Mouse (Mus musculus): ENCODE results near the gene Tmem119. TPM values are rescaled to one million over a fixed set of nuclear protein-coding genes. Genes with fewer than 3 reads are reported as not detected.

Tmem119 gene
- polyA plus RNA-seq, 1 experiment, result 13.5 TPM

- peaks cover 33% of the 10 kb centered on the region for H3K36me3 ChIP-seq (ENCODE audit: control insufficient read depth, insufficient read depth, low read length)
- H3K4me1 ChIP-seq (ENCODE audit: control insufficient read depth, insufficient read depth, insufficient read length, low read length), result peaks cover 12% of the 10 kb centered on the region; the same call in 1 of the 2 replicates
- peak overlapping the region; percentile 62 for H3K27ac ChIP-seq (ENCODE audit: insufficient read depth, low read depth, low read length)
- 69% methylated on average over 15 of the region's 15 CpGs for WGBS
- TF ChIP-seq CTCF (IDR thresholded peaks at IDR 0.05; ENCODE audit: extremely low read depth, insufficient read length, insufficient replicate concordance, low read depth, low read length) (no peak), POLR2A (IDR thresholded peaks at IDR 0.05; ENCODE audit: low read depth, low read length) (no peak)
- H3K4me3 ChIP-seq (ENCODE audit: low read depth, low read length), result no peak overlapping the region
- H3K27me3 ChIP-seq (ENCODE audit: control insufficient read depth, insufficient read depth, low read length), result no peaks in the 10 kb centered on the region
Measured at GRCm38 (mm10) chr5:113776128-113776895, 24.0 kb downstream of the Tmem119 start.

- Histone ChIP-seq H3K36me3 (ENCODE audit: control insufficient read depth, insufficient read depth, low read length) (peaks cover 33% of the 10 kb centered on the region), H3K27me3 (ENCODE audit: control insufficient read depth, insufficient read depth, low read length) (no peaks in the 10 kb centered on the region), H3K27ac (ENCODE audit: insufficient read depth, low read depth, low read length) (no peak overlapping the region), H3K4me1 (ENCODE audit: control insufficient read depth, insufficient read depth, insufficient read length, low read length) (peaks cover 12% of the 10 kb centered on the region; the same call in 1 of the 2 replicates), H3K4me3 (ENCODE audit: low read depth, low read length) (no peak overlapping the region)
- WGBS, result 91% methylated on average over 10 of the region's 10 CpGs
- TF ChIP-seq POLR2A (IDR thresholded peaks at IDR 0.05; ENCODE audit: low read depth, low read length) (no peak), CTCF (IDR thresholded peaks at IDR 0.05; ENCODE audit: extremely low read depth, insufficient read length, insufficient replicate concordance, low read depth, low read length) (no peak)
Measured at GRCm38 (mm10) chr5:113775585-113775984, 24.7 kb downstream of the Tmem119 start.

- Histone ChIP-seq H3K27me3 (ENCODE audit: control insufficient read depth, insufficient read depth, low read length) (no peaks in the 10 kb centered on the region), H3K36me3 (ENCODE audit: control insufficient read depth, insufficient read depth, low read length) (peaks cover 33% of the 10 kb centered on the region), H3K4me1 (ENCODE audit: control insufficient read depth, insufficient read depth, insufficient read length, low read length) (peaks cover 12% of the 10 kb centered on the region; the same call in 1 of the 2 replicates), H3K4me3 (ENCODE audit: low read depth, low read length) (peak overlapping the region; percentile 89), H3K27ac (ENCODE audit: insufficient read depth, low read depth, low read length) (no peak overlapping the region)
- under 1% methylated on average over 7 of the region's 7 CpGs for WGBS
- no peak for TF ChIP-seq POLR2A (IDR thresholded peaks at IDR 0.05; ENCODE audit: low read depth, low read length)
- peak; percentile 98 for TF ChIP-seq CTCF (IDR thresholded peaks at IDR 0.05; ENCODE audit: extremely low read depth, insufficient read length, insufficient replicate concordance, low read depth, low read length)
Measured at GRCm38 (mm10) chr5:113773664-113774063, 26.7 kb downstream of the Tmem119 start.

GRCm38 (mm10) chr5:113772905-113773519 is 27.3 kb downstream of the Tmem119 start:
- Histone ChIP-seq H3K4me3 (ENCODE audit: low read depth, low read length) (peak overlapping the region; percentile 89), H3K4me1 (ENCODE audit: control insufficient read depth, insufficient read depth, insufficient read length, low read length) (peaks cover 12% of the 10 kb centered on the region; the same call in 1 of the 2 replicates), H3K27ac (ENCODE audit: insufficient read depth, low read depth, low read length) (peak overlapping the region; percentile 13; the same call in 1 of the 2 replicates), H3K36me3 (ENCODE audit: control insufficient read depth, insufficient read depth, low read length) (peaks cover 30% of the 10 kb centered on the region), H3K27me3 (ENCODE audit: control insufficient read depth, insufficient read depth, low read length) (no peaks in the 10 kb centered on the region)
- no peak for TF ChIP-seq POLR2A (IDR thresholded peaks at IDR 0.05; ENCODE audit: low read depth, low read length)
- no peak for TF ChIP-seq CTCF (IDR thresholded peaks at IDR 0.05; ENCODE audit: extremely low read depth, insufficient read length, insufficient replicate concordance, low read depth, low read length)
- under 1% methylated on average over 38 of the region's 38 CpGs for WGBS

GRCm38 (mm10) chr5:113772450-113772895 is 27.8 kb downstream of the Tmem119 start, which contains the start of the genes Sart3 and Iscu:
TSS of gene Sart3 (minus strand) at chr5:113772510.
TSS of gene Iscu (plus strand) at chr5:113772748.
- Histone ChIP-seq H3K4me3 (ENCODE audit: low read depth, low read length) (peak within 1 kb of the TSS; percentile 89), H3K36me3 (ENCODE audit: control insufficient read depth, insufficient read depth, low read length) (peaks cover 28% of the 10 kb centered on the region), H3K4me1 (ENCODE audit: control insufficient read depth, insufficient read depth, insufficient read length, low read length) (peaks cover 12% of the 10 kb centered on the region; the same call in 1 of the 2 replicates), H3K27me3 (ENCODE audit: control insufficient read depth, insufficient read depth, low read length) (no peaks in the 10 kb centered on the region), H3K27ac (ENCODE audit: insufficient read depth, low read depth, low read length) (peak within 1 kb of the TSS; percentile 94)
- TF ChIP-seq CTCF (IDR thresholded peaks at IDR 0.05; ENCODE audit: extremely low read depth, insufficient read length, insufficient replicate concordance, low read depth, low read length) (no peak), POLR2A (IDR thresholded peaks at IDR 0.05; ENCODE audit: low read depth, low read length) (peak; percentile 56; the same call in 1 of the 2 replicates)
- under 1% methylated on average over 49 of the region's 49 CpGs for WGBS

GRCm38 (mm10) chr5:113771213-113772162 is 28.8 kb downstream of the Tmem119 start:
- no peaks in the 10 kb centered on the region for H3K27me3 ChIP-seq (ENCODE audit: control insufficient read depth, insufficient read depth, low read length)
- TF ChIP-seq CTCF (IDR thresholded peaks at IDR 0.05; ENCODE audit: extremely low read depth, insufficient read length, insufficient replicate concordance, low read depth, low read length) (no peak), POLR2A (IDR thresholded peaks at IDR 0.05; ENCODE audit: low read depth, low read length) (peak; percentile 66; the same call in 1 of the 2 replicates)
- peak overlapping the region; percentile 94 for H3K27ac ChIP-seq (ENCODE audit: insufficient read depth, low read depth, low read length)
- peaks cover 7% of the 10 kb centered on the region; the same call in 1 of the 2 replicates for H3K4me1 ChIP-seq (ENCODE audit: control insufficient read depth, insufficient read depth, insufficient read length, low read length)
- under 1% methylated on average over 97 of the region's 97 CpGs for WGBS
- H3K4me3 ChIP-seq (ENCODE audit: low read depth, low read length), result peak overlapping the region; percentile 83
- peaks cover 23% of the 10 kb centered on the region for H3K36me3 ChIP-seq (ENCODE audit: control insufficient read depth, insufficient read depth, low read length)
